Mouse (Mus musculus): ENCODE measurements around the gene Mrpl12. TPM values are rescaled to one million over a fixed set of nuclear protein-coding genes. Genes with fewer than 3 reads are reported as not detected.

Mrpl12 gene
- polyA plus RNA-seq, 1 experiment from 2014 or later: 162 TPM

DNA sequence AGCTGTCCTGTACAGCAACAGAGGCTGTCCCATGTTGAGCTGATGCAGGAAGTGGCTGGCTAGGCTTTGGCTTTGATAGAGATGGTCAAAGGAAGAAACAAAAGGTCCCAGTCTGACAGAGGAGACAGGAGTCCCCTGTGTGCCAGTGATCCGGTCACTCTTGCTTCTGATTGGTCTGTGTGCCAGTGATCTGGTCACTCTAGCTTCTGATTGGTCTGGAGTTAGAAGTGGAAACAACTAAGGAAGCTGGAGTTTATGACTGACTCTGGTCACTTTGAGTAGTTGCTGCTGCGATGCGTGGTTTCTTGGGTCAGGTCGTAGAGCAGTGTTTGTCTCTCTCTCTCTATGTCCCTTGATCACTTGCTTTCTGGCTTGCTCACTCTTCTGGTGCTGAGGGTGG, 17.3 kb downstream of the Mrpl12 start:
- Histone ChIP-seq H3K4me2 (ENCODE audit: low read depth, low read length) (no peak overlapping the region), H3K9ac (replicated peaks; ENCODE audit: low read length) (no peak overlapping the region), H3K27ac (replicated peaks; ENCODE audit: low read depth, low read length) (no peak overlapping the region), H3K9me3 (replicated peaks; ENCODE audit: control insufficient read depth, low read length) (no peaks in the 10 kb centered on the region), H3K36me3 (replicated peaks; ENCODE audit: control insufficient read depth, insufficient read depth, low read depth, low read length) (0 out of 2 replicates have a peak, but pooled peaks cover 6% of the 10 kb centered on the region), H3K27me3 (ENCODE audit: control insufficient read depth, insufficient read depth, low read length) (no peaks in the 10 kb centered on the region), H3K4me1 (ENCODE audit: control insufficient read depth, insufficient read depth, low read length) (no peaks in the 10 kb centered on the region), H3K4me3 (ENCODE audit: low read depth, low read length) (no peak overlapping the region)
- DNase-seq (ENCODE audit: low spot score): no peak
- 90% methylated on average over 4 of the region's 4 CpGs for WGBS
- ATAC-seq (replicated peaks; ENCODE audit: insufficient number of reproducible peaks, low FRiP score, low TSS enrichment, low read depth): no peak

DNA sequence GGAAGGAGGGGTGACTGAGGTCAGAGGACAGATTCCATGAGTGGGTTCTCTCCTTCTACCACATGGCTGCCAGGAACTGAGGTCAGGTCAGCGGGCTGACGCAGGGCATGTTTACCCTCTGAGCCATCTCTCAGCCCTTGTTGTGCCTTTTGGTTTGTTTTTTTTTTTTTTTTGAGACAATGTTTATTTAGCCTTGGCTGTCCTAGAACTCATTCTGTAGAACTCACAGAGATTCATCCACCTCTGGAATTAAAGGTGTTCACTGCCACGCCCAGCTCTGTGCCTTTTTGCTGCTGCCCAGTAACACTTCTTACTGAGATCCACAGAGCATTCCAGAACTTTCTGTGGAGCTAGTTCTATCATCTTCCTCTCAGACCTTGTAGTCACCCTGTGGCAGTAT, 21.2 kb downstream of the Mrpl12 start:
- WGBS: 72% methylated on average over 3 of the region's 3 CpGs
- no peaks in the 10 kb centered on the region for H3K36me3 ChIP-seq (replicated peaks; ENCODE audit: control insufficient read depth, insufficient read depth, low read depth, low read length)
- no peak for ATAC-seq (replicated peaks; ENCODE audit: insufficient number of reproducible peaks, low FRiP score, low TSS enrichment, low read depth)
- H3K27ac ChIP-seq (replicated peaks; ENCODE audit: low read depth, low read length): no peak overlapping the region
- no peak for DNase-seq (ENCODE audit: low spot score)
- H3K27me3 ChIP-seq (ENCODE audit: control insufficient read depth, insufficient read depth, low read length): no peaks in the 10 kb centered on the region
- no peaks in the 10 kb centered on the region for H3K9me3 ChIP-seq (replicated peaks; ENCODE audit: control insufficient read depth, low read length)
- no peaks in the 10 kb centered on the region; the same call in 1 of the 2 replicates for H3K4me1 ChIP-seq (ENCODE audit: control insufficient read depth, insufficient read depth, low read length)
- H3K4me3 ChIP-seq (ENCODE audit: low read depth, low read length): no peak overlapping the region
- H3K9ac ChIP-seq (replicated peaks; ENCODE audit: low read length): no peak overlapping the region
- no peak overlapping the region for H3K4me2 ChIP-seq (ENCODE audit: low read depth, low read length)

DNA sequence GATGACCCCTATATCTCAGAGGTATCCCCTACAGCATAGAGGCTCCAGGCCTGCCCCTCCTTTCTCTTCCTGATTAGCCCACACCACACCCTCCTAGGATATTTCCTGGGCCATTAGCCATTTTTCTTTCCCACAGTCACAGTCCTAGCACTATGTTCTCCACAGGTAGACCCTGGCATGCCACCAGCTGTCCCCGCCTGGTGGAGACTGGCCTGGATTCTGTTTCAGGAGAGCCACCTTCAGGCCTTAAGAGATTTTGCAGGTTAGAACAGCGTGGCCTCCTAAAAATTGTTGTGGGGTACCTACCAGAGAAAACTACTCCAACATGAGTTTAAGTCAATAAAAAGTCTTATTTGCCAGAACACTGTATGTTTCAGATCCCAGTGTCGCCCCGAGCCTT, 22.5 kb downstream of the Mrpl12 start:
- ATAC-seq (replicated peaks; ENCODE audit: insufficient number of reproducible peaks, low FRiP score, low TSS enrichment, low read depth) (no peak), DNase-seq (ENCODE audit: low spot score) (no peak)
- WGBS: 65% methylated on average over 4 of the region's 4 CpGs
- Histone ChIP-seq H3K27me3 (ENCODE audit: control insufficient read depth, insufficient read depth, low read length) (no peaks in the 10 kb centered on the region), H3K9ac (replicated peaks; ENCODE audit: low read length) (no peak overlapping the region), H3K4me1 (ENCODE audit: control insufficient read depth, insufficient read depth, low read length) (no peaks in the 10 kb centered on the region; the same call in 1 of the 2 replicates), H3K9me3 (replicated peaks; ENCODE audit: control insufficient read depth, low read length) (no peaks in the 10 kb centered on the region), H3K4me2 (ENCODE audit: low read depth, low read length) (no peak overlapping the region), H3K27ac (replicated peaks; ENCODE audit: low read depth, low read length) (no peak overlapping the region), H3K4me3 (ENCODE audit: low read depth, low read length) (no peak overlapping the region), H3K36me3 (replicated peaks; ENCODE audit: control insufficient read depth, insufficient read depth, low read depth, low read length) (no peaks in the 10 kb centered on the region)

DNA sequence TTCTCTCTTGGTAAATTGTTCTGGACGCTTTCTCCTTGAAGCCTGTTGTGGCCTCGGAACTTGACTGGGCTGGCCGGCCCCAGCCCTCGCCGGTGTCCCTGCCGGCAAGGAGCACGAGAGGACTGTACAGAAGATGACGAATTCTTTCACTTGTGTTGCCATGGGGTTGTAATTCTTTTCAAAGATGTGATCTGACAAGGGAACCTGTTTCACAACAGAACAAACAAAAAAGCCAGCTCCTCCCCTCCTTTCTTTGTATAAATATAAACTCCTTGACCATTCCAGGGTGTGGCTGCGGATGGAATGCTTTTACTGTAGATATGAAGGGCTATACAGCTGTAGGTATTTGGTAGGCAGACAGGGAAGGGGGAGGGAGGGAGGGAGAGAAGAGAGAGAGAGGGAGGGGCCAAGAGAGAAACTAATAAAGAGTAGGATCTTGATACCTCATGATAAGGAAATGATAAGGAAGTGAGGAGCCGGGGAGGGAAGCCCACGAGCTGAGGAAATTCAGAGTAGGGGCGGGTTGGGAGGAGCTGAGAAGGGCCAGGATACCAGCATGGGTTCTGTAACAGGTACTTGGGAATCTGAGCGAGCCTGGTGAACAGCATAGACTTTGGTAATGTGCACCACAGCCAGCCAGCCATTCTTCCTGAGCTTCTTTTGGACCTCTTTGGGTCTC, 23.3 kb downstream of the Mrpl12 start:
- 78% methylated on average over 13 of the region's 13 CpGs for WGBS
- Histone ChIP-seq H3K4me3 (ENCODE audit: low read depth, low read length) (no peak overlapping the region), H3K36me3 (replicated peaks; ENCODE audit: control insufficient read depth, insufficient read depth, low read depth, low read length) (no peaks in the 10 kb centered on the region), H3K27me3 (ENCODE audit: control insufficient read depth, insufficient read depth, low read length) (no peaks in the 10 kb centered on the region), H3K9me3 (replicated peaks; ENCODE audit: control insufficient read depth, low read length) (no peaks in the 10 kb centered on the region), H3K9ac (replicated peaks; ENCODE audit: low read length) (no peak overlapping the region), H3K27ac (replicated peaks; ENCODE audit: low read depth, low read length) (no peak overlapping the region), H3K4me2 (ENCODE audit: low read depth, low read length) (no peak overlapping the region), H3K4me1 (ENCODE audit: control insufficient read depth, insufficient read depth, low read length) (no peaks in the 10 kb centered on the region; the same call in 1 of the 2 replicates)
- no peak for DNase-seq (ENCODE audit: low spot score)
- ATAC-seq (replicated peaks; ENCODE audit: insufficient number of reproducible peaks, low FRiP score, low TSS enrichment, low read depth): no peak

DNA sequence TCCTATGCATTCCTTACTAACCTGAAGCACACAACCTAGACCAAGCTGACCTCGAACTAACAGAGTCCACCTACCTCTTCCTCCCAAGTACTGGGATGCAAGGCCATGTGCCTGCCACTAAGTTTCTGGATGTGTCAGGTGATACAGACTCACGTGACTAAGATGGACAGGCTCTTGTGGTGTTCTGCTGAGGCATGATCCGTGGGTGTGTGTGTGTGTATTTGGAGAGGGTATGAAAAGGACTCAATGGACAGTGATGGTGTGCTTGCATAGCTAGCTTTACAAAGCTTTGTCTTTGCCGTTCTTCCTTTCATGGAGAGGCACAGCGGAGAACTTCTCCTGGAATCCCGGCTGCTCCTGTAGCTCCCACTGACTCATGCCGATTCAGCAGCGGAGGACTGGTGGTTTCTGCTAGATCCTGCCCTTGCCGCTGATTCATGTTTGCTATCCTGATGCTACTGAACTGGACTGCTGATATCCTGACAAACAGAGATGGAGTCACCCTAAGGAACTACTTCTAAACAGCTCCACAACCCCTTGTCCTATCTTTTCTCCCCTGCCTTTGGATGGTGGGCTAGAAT, 24.0 kb downstream of the Mrpl12 start:
- Histone ChIP-seq H3K9ac (replicated peaks; ENCODE audit: low read length) (no peak overlapping the region), H3K27ac (replicated peaks; ENCODE audit: low read depth, low read length) (no peak overlapping the region), H3K9me3 (replicated peaks; ENCODE audit: control insufficient read depth, low read length) (no peaks in the 10 kb centered on the region), H3K4me3 (ENCODE audit: low read depth, low read length) (no peak overlapping the region), H3K4me2 (ENCODE audit: low read depth, low read length) (no peak overlapping the region), H3K27me3 (ENCODE audit: control insufficient read depth, insufficient read depth, low read length) (no peaks in the 10 kb centered on the region), H3K36me3 (replicated peaks; ENCODE audit: control insufficient read depth, insufficient read depth, low read depth, low read length) (no peaks in the 10 kb centered on the region), H3K4me1 (ENCODE audit: control insufficient read depth, insufficient read depth, low read length) (no peaks in the 10 kb centered on the region; the same call in 1 of the 2 replicates)
- 89% methylated on average over 9 of the region's 9 CpGs for WGBS
- DNase-seq (ENCODE audit: low spot score) (no peak), ATAC-seq (replicated peaks; ENCODE audit: insufficient number of reproducible peaks, low FRiP score, low TSS enrichment, low read depth) (no peak)

DNA sequence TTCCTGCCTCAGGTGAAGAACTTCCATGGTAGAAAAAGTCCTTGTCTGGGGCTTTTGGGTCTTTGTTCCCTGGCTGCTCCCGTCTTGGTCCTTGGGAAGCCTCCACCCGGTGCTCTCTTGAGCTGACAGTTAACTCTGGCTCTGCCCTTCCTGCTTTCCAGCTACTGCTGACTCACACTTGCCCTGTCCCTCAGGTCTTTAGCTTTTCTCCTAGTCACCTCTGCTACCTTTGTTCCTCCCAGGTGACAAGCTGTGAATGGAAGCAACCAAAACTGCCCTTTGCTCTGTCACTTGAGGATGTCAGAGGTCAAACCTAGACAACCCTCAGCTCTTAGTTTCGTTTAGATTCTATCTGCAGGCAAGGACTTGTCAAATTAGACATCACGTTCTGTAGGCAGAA, 25.5 kb downstream of the Mrpl12 start:
- ATAC-seq (replicated peaks; ENCODE audit: insufficient number of reproducible peaks, low FRiP score, low TSS enrichment, low read depth) (no peak), DNase-seq (ENCODE audit: low spot score) (no peak)
- Histone ChIP-seq H3K9me3 (replicated peaks; ENCODE audit: control insufficient read depth, low read length) (no peaks in the 10 kb centered on the region), H3K4me1 (ENCODE audit: control insufficient read depth, insufficient read depth, low read length) (no peaks in the 10 kb centered on the region; the same call in 1 of the 2 replicates), H3K27me3 (ENCODE audit: control insufficient read depth, insufficient read depth, low read length) (no peaks in the 10 kb centered on the region), H3K4me3 (ENCODE audit: low read depth, low read length) (no peak overlapping the region), H3K4me2 (ENCODE audit: low read depth, low read length) (no peak overlapping the region), H3K27ac (replicated peaks; ENCODE audit: low read depth, low read length) (no peak overlapping the region), H3K36me3 (replicated peaks; ENCODE audit: control insufficient read depth, insufficient read depth, low read depth, low read length) (no peaks in the 10 kb centered on the region), H3K9ac (replicated peaks; ENCODE audit: low read length) (no peak overlapping the region)
- WGBS: 25% methylated on average over 4 of the region's 4 CpGs

DNA sequence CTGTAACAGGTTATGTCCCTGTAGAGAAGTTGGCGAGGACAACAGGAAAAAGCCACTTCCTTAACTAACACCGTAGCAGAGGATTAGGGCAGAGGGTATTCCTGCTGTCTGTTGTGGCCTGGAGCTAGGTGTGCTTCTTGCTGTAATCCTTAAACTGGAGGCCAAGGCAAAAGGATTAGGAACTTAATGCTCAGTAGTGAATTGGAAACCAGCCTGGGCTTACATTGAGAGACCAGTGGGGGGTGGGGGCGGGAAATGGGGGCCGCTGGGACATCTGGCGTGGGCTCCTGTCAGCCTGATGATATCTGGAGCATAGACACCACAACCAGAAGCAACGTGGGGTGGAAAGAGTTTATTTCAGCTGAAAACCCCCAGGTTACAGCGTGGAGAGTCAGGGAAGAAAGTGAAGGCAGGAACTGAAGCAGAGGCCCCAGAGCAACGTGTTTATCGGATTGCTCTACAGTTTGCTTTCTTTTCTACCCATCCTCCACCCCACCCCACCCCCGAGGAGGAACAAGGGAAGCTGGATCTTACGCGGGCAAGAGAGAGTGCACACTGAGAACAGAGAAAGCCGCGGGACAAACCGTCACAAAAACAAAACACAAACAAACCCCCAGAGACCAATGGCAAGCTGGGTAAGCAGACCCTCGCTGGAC, 26.1 kb downstream of the Mrpl12 start:
- H3K36me3 ChIP-seq (replicated peaks; ENCODE audit: control insufficient read depth, insufficient read depth, low read depth, low read length): no peaks in the 10 kb centered on the region
- peak overlapping the region; percentile 40 for H3K4me2 ChIP-seq (ENCODE audit: low read depth, low read length)
- no peaks in the 10 kb centered on the region for H3K27me3 ChIP-seq (ENCODE audit: control insufficient read depth, insufficient read depth, low read length)
- H3K9me3 ChIP-seq (replicated peaks; ENCODE audit: control insufficient read depth, low read length): no peaks in the 10 kb centered on the region
- DNase-seq (ENCODE audit: low spot score) (peak; percentile 48), ATAC-seq (replicated peaks; ENCODE audit: insufficient number of reproducible peaks, low FRiP score, low TSS enrichment, low read depth) (no peak)
- WGBS: 4% methylated on average over 16 of the region's 16 CpGs
- H3K4me3 ChIP-seq (ENCODE audit: low read depth, low read length): 0 out of 2 replicates have a peak overlapping the region, but pooled peaks have one; percentile 6
- no peak overlapping the region; the same call in 1 of the 2 replicates for H3K27ac ChIP-seq (replicated peaks; ENCODE audit: low read depth, low read length)
- no peaks in the 10 kb centered on the region; the same call in 1 of the 2 replicates for H3K4me1 ChIP-seq (ENCODE audit: control insufficient read depth, insufficient read depth, low read length)
- H3K9ac ChIP-seq (replicated peaks; ENCODE audit: low read length): peak overlapping the region; percentile 61

All from embryonic facial prominence, embryonic 11.5 days (tissue).